Mouse (Mus musculus) ES-E14 (cell line): Measurements from ENCODE around the gene Fbxl15. TPM values are rescaled to one million over a fixed set of nuclear protein-coding genes. Genes with fewer than 3 reads are reported as not detected.

Source experiments
- DNase-seq: peaks from one replicate; pipeline ENCODE4 v3.0.0-alpha.2; 2013; ENCODE audit warnings: low read depth, low spot score
- H3K27ac ChIP-seq: 2 replicates; pipeline ENCODE4 v1.5.1; 2012; ENCODE audit warnings: low read depth, mild to moderate bottlenecking, low read length, moderate library complexity, mixed read lengths; ENCODE audit not compliant: poor library complexity, insufficient read depth, severe bottlenecking
- H3K36me3 ChIP-seq: 2 replicates; pipeline ENCODE4 v1.6.1; 2012; ENCODE audit warnings: mild to moderate bottlenecking, low read length, moderate library complexity, mixed read lengths; ENCODE audit not compliant: control insufficient read depth, poor library complexity, insufficient read depth, severe bottlenecking
- H3K4me1 ChIP-seq, 2 experiments: fragments of 150-350 bp in 1 of 2; sonication (generic) in 1 of 2; 2 replicates each; pipeline ENCODE4 v1.6.1; 2012; ENCODE audit warnings: low read length in 2 of 2, mild to moderate bottlenecking in 1 of 2, mixed read lengths in 1 of 2; ENCODE audit not compliant: control insufficient read depth in 2 of 2, insufficient read depth in 2 of 2, poor library complexity in 1 of 2
- H3K4me3 ChIP-seq, 2 experiments: fragments of 150-350 bp in 1 of 2; sonication (generic) in 1 of 2; 2 replicates each; pipeline ENCODE4 v1.5.1; 2012; ENCODE audit warnings: low read length in 2 of 2, low read depth in 1 of 2, mild to moderate bottlenecking in 1 of 2, mixed read lengths in 1 of 2; ENCODE audit not compliant: insufficient read depth in 1 of 2, poor library complexity in 1 of 2, severe bottlenecking in 1 of 2
- H3K9ac ChIP-seq: 2 replicates; pipeline ENCODE4 v1.6.1; 2012; ENCODE audit warnings: low read depth, mild to moderate bottlenecking, low read length, mixed read lengths; ENCODE audit not compliant: poor library complexity, insufficient read depth, severe bottlenecking
- H3K9me3 ChIP-seq: fragments of 150-350 bp; sonication (generic); 2 replicates; pipeline ENCODE4 v1.6.1; 2012; ENCODE audit warnings: low read depth, mild to moderate bottlenecking, low read length; ENCODE audit not compliant: control insufficient read depth, insufficient read depth
- CHD2 ChIP-seq: IDR thresholded peaks from 2 replicates; pipeline ENCODE4 v1.6.1; 2014; ENCODE audit warnings: mild to moderate bottlenecking, low read depth, low read length, inconsistent platforms
- HCFC1 ChIP-seq: IDR thresholded peaks from 2 replicates; pipeline ENCODE4 v1.6.1; 2012; ENCODE audit warnings: low read length, inconsistent platforms, borderline replicate concordance; ENCODE audit not compliant: insufficient read depth
- MAFK ChIP-seq: IDR thresholded peaks from 2 replicates; pipeline ENCODE4 v1.6.1; 2014; ENCODE audit warnings: mild to moderate bottlenecking, low read depth, low read length, inconsistent platforms; ENCODE audit not compliant: insufficient read depth
- ZC3H11A ChIP-seq: IDR thresholded peaks from 2 replicates; pipeline ENCODE4 v1.6.1; 2012; ENCODE audit warnings: low read depth, mild to moderate bottlenecking, inconsistent platforms, low read length, borderline replicate concordance
- ZNF384 ChIP-seq: IDR thresholded peaks from 2 replicates; pipeline ENCODE4 v1.6.1; 2012; ENCODE audit warnings: low read depth, low read length, inconsistent platforms
- in situ Hi-C, 2 experiments: fragments of 600-800 bp; cut with MboI; formaldehyde crosslinking; loops; one replicate each; pipeline ENCODE4 v1.15.1; 2025; ENCODE audit warnings: low sequenced_read_pairs in 2 of 2, inconsistent platforms in 1 of 2; ENCODE audit not compliant: unreplicated experiment in 2 of 2
- total RNA-seq: library from RNA; depleted of rRNA; stranded (reverse); fragments of 300-350 nt; gene quantifications from 2 replicates; pipeline ENCODE4 v1.2.3, GENCODE M21; 2012

Gene Fbxl15
- total RNA-seq, 1 experiment: 7.9 TPM

DNA sequence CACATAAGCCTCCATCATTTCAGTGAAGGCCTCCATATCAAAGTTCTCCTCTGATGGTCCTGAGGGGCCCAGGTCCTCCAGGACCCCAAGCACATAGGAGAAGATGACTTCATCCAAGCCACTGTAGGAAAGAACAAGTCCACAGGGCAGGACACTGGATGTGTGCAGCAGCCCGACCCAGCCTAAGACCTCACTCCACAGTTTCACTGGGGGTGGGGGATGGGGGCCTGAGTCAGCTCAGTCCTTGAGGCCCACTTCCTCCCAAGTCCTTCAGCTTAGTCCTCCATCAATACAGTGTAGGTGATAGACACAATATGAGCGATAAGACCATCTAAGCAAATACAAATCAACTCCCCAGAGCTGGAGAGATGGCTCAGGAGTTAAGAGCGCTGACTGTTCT is 4.0 kb downstream of the Fbxl15 start:
- Histone ChIP-seq H3K27ac (no peak overlapping the region), H3K9me3 (no peaks in the 10 kb centered on the region), H3K4me3 (no peak overlapping the region), H3K4me1 (peaks cover 3 to 5% of the 10 kb centered on the region in 2 experiments; a peak in 2 of 4 replicates), H3K9ac (no peak overlapping the region), H3K36me3 (peaks cover 12% of the 10 kb centered on the region; the same call in 1 of the 2 replicates)
- no peak for DNase-seq
- TF ChIP-seq HCFC1 (no peak), ZC3H11A (no peak), MAFK (no peak), ZNF384 (no peak), CHD2 (no peak)
- in situ Hi-C loops: no loop called here

DNA sequence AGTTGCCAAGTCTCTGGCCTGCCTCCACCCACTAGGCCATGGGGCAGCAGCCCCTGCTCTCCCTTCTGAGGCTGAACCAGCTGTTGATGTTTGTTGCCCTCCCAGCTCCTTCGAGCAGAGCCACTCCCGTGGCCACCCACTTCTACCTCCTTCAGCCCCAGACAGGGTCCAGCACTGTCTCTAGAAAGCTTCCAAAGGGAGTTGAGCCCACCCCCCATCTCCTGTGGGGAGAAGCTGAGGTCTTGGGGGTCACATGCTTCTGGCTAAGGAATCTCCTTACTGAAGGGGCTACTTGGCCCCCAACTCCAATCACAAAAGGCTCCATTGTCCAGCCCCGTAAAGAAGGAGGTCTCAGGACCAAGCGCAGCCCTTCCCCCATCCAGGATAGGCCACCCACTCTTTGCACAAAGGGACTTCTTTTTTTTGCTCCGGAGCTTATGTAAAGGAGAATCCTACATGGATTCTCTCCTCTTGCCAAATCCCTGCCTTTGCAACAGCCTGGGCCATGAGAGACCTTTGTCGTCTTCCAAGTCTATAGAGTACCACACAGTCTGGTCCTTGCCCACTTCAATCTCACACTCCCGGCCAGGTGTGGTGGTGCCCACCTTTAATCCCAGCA is 4.8 kb downstream of the Fbxl15 start:
- Histone ChIP-seq H3K27ac (no peak overlapping the region), H3K36me3 (peaks cover 12% of the 10 kb centered on the region; the same call in 1 of the 2 replicates)

DNA sequence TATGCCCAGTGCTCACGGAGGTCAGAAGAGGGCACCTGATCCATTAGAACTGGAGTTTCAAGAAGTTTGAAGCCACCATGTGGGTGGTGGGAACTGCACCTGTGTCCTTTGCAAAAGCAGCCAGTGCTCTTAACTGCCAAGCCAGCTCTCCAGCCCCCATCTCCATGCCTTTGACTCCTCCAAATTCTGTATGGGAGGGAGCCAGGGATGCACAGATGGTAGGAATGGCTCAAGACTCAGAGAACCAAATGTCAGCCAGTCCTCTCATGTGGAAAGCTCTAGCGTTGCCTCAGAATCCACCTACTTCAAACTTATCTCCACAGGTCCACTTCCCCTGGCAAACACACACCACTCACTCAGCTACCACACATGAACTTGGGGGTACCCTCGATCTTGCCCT is 5.9 kb downstream of the Fbxl15 start:
- DNase-seq: no peak
- Histone ChIP-seq H3K4me3 (no peak overlapping the region), H3K9me3 (no peaks in the 10 kb centered on the region), H3K27ac (no peak overlapping the region), H3K36me3 (peaks cover 12% of the 10 kb centered on the region; the same call in 1 of the 2 replicates), H3K4me1 (peaks cover 4 to 7% of the 10 kb centered on the region in 2 experiments; a peak in 2 of 4 replicates), H3K9ac (no peak overlapping the region)
- TF ChIP-seq ZC3H11A (no peak), CHD2 (no peak), ZNF384 (no peak), HCFC1 (no peak), MAFK (no peak)
- in situ Hi-C loops: no loop called here

More for the DNA sequence above, 4.8 kb downstream of the Fbxl15 start:
- in situ Hi-C loops: no loop called here
- TF ChIP-seq MAFK (no peak), CHD2 (no peak), HCFC1 (no peak), ZC3H11A (no peak), ZNF384 (no peak)
- Histone ChIP-seq H3K9me3 (no peaks in the 10 kb centered on the region), H3K9ac (no peak overlapping the region), H3K4me1 (peaks cover 3 to 7% of the 10 kb centered on the region in 2 experiments; a peak in 2 of 4 replicates), H3K4me3 (no peak overlapping the region)
- DNase-seq: no peak

DNA sequence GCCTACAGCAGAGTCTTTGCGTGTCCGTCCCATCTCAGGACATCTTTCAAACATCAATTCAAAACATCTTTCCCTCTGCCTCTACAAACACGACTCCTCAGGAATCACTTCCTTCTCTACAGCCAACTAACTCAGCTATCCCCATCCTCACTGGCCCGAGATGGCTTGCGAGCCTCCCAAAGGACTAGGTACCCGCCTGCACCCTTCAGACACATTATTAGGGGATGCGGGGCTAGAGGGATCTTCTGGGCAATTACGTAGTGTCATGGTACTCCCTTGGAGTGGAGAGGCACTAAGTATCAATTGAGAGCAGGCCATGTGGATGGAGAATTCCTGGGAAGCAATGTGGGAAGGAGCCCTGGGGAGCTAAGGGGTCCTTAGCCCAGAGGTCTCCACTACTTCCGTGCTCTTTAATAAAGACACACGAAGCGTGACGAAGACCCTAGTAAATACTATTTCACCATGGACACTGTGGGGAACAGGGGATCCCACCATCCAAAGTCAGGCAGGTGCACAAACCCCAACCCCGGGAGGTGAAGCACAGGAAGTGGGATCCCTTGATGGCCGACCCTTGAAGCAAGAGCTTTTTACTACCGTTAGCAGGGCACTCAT is 9.8 kb downstream of the Fbxl15 start:
- in situ Hi-C loops: no loop called here
- H3K9ac ChIP-seq: peak overlapping the region; percentile 93
- peaks cover 7 to 10% of the 10 kb centered on the region in 2 experiments; a peak in 2 of 4 replicates for H3K4me1 ChIP-seq
- DNase-seq: no peak
- H3K27ac ChIP-seq: peak overlapping the region; percentile 38; the same call in 1 of the 2 replicates
- H3K9me3 ChIP-seq: no peaks in the 10 kb centered on the region
- H3K4me3 ChIP-seq: peak overlapping the region; percentile 78 to 93
- no peaks in the 10 kb centered on the region; the same call in 1 of the 2 replicates for H3K36me3 ChIP-seq
- no peak for TF ChIP-seq HCFC1
- TF ChIP-seq ZC3H11A: no peak
